Mouse (Mus musculus) lung, embryonic 16.5 days (tissue): ENCODE results near the gene Antxr2. TPM values are rescaled to one million over a fixed set of nuclear protein-coding genes. Genes with fewer than 3 reads are reported as not detected.
A peak's percentile ranks its signal among the peaks of the same experiment; 100 is the strongest.

ENCODE experiments used
- ATAC-seq: fragments of 200-750 bp; cut with Nextera tagmentation; 2 replicates; pipeline ENCODE4 v1.8.0; 2017; ENCODE audit warnings: low read depth, mild to moderate bottlenecking, moderate library complexity
- H3K27ac ChIP-seq: fragments of 300-500 bp; sonication (generic); 2 replicates; pipeline ENCODE4 v1.5.1; 2014; ENCODE audit warnings: mild to moderate bottlenecking, control low read depth, low read length
- H3K27me3 ChIP-seq: fragments of 300-500 bp; sonication (generic); 2 replicates; pipeline ENCODE4 v1.6.1; 2014; ENCODE audit warnings: low read depth, low read length, mixed read lengths; ENCODE audit not compliant: control insufficient read depth, insufficient read depth
- H3K36me3 ChIP-seq: fragments of 300-500 bp; sonication (generic); 2 replicates; pipeline ENCODE4 v1.6.1; 2014; ENCODE audit warnings: low read length; ENCODE audit not compliant: control insufficient read depth, insufficient read depth
- H3K4me1 ChIP-seq: fragments of 300-500 bp; sonication (generic); replicated peaks from 2 replicates; pipeline ENCODE4 v1.6.1; 2014; ENCODE audit warnings: low read length, mixed read lengths; ENCODE audit not compliant: control insufficient read depth, insufficient read depth
- H3K4me2 ChIP-seq: fragments of 300-500 bp; sonication (generic); 2 replicates; pipeline ENCODE4 v1.6.1; 2014; ENCODE audit warnings: low read depth, low read length, control low read depth
- H3K4me3 ChIP-seq: fragments of 300-500 bp; sonication (generic); 2 replicates; pipeline ENCODE4 v1.5.1; 2014; ENCODE audit warnings: mild to moderate bottlenecking, low read length, control low read depth
- H3K9ac ChIP-seq: fragments of 300-500 bp; sonication (generic); 2 replicates; pipeline ENCODE4 v1.6.1; 2014; ENCODE audit warnings: low read length, control low read depth
- H3K9me3 ChIP-seq: fragments of 300-500 bp; sonication (generic); 2 replicates; pipeline ENCODE4 v1.6.1; 2016; ENCODE audit warnings: low read length; ENCODE audit not compliant: control insufficient read depth
- WGBS: fragments of 180-500 bp; shearing (Covaris S2); extraction: QIAGEN DNeasy Blood & Tissue Kit; methylation state at CpG from one replicate; pipeline ENCODE4 v1.1.7; 2014; 5-methylcytosine and 5-hydroxymethylcytosine counted together
- polyA plus RNA-seq: library from polyadenylated mRNA; unstranded; fragments of >200 nt; fragmentation: Nextera tagmentation; extraction: Ambion mirVana; gene quantifications from 2 replicates; pipeline ENCODE4 v1.2.1, GENCODE M21; 2015

The Antxr2 gene
- polyA plus RNA-seq, 1 experiment from 2014 or later: 35.5 TPM

DNA sequence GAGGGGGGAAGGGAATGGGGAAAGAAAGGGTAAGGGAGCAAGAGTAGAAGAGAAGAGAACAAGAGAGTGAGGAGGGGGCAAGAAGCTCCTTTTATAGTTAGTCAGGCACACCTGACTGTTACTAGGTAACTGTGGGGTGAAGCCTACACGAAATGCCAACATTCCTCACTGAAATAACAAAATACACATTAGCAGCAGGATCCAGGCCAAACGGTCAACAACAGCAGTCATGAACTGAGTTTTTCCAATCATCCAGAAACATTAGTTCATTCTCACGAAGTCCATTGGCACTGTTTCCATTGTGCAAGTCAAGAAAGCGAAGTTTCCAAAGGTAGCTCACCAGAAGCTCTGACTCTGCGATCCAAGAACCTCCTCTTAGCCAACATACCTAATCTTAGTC is 63.8 kb downstream of the Antxr2 start:
- WGBS: 75% methylated on average over 5 of the region's 5 CpGs
- Histone ChIP-seq H3K36me3 (peaks cover 2% of the 10 kb centered on the region), H3K9me3 (no peaks in the 10 kb centered on the region), H3K4me2 (no peak overlapping the region), H3K27me3 (no peaks in the 10 kb centered on the region), H3K9ac (no peak overlapping the region), H3K4me3 (no peak overlapping the region), H3K4me1 (no peaks in the 10 kb centered on the region), H3K27ac (no peak overlapping the region)
- ATAC-seq: no peak

DNA sequence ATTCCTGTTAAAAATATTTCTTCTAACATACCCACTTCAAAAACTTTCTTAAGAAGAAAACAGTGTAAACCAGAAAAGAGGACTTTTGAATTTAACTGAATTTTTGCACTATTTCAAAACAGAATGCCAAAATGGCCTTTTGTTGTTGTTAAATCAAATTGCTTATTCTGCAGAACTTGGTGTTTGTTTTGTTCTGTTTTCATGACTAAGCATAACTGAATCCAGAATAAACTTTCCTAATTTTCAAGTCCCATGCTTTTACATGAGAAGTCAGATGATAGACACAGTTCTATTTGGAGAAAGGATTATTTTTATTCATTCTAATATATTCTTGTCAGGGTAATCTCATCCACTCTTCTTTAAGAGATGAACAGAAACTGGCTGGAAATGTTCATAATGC is 64.7 kb downstream of the Antxr2 start:
- Histone ChIP-seq H3K27me3 (no peaks in the 10 kb centered on the region), H3K4me2 (no peak overlapping the region), H3K9me3 (no peaks in the 10 kb centered on the region), H3K36me3 (peaks cover 2% of the 10 kb centered on the region), H3K4me3 (no peak overlapping the region), H3K27ac (no peak overlapping the region), H3K4me1 (no peaks in the 10 kb centered on the region), H3K9ac (no peak overlapping the region)
- ATAC-seq: no peak

DNA sequence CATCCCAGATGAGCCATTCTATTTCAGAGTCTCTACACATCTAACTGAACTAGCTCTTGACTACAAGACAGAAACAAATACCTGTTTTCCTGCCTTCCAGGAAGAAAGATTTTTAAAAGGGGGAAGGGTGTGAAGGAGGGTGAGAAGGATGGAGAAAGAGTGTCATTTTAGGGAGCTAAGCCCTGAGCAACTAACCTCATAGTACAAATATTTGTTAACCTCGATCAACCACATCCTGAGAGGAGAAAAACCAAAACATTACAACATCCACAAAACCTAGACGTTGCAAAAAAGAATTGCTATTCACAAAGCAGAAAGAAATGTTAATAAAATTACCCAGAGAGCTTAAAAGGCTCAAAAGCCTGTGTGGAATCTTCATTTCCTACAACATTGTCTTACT is 66.4 kb downstream of the Antxr2 start:
- ATAC-seq: no peak
- Histone ChIP-seq H3K4me3 (no peak overlapping the region), H3K27me3 (no peaks in the 10 kb centered on the region), H3K4me2 (no peak overlapping the region), H3K36me3 (peaks cover 4% of the 10 kb centered on the region), H3K4me1 (no peaks in the 10 kb centered on the region), H3K9me3 (no peaks in the 10 kb centered on the region), H3K9ac (no peak overlapping the region), H3K27ac (no peak overlapping the region)
- WGBS: 59% methylated on average over 2 of the region's 2 CpGs

DNA sequence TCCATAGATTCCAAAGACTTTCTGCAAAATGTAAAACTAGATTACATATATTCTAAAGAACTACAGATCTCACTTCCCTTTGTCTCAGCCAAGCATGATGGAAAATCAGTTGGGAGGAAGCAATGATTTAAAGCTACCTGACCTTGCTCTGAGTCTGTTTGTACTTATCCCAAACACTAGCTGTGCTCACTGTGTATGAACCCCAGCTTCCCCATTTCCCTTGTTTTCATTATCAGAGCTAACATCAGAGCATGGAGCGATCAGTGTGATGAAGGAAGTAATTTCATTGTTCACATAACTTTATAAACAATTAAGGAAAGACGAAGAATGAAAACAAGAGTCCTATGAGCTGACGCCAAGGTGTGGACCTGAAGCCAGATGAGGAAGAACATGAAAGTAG is 68.3 kb downstream of the Antxr2 start:
- Histone ChIP-seq H3K27me3 (no peaks in the 10 kb centered on the region), H3K4me1 (no peaks in the 10 kb centered on the region), H3K27ac (no peak overlapping the region), H3K36me3 (peaks cover 4% of the 10 kb centered on the region), H3K9ac (no peak overlapping the region), H3K4me2 (no peak overlapping the region), H3K4me3 (no peak overlapping the region), H3K9me3 (no peaks in the 10 kb centered on the region)
- WGBS: 75% methylated on average over 3 of the region's 3 CpGs
- ATAC-seq: peak; percentile 70

DNA sequence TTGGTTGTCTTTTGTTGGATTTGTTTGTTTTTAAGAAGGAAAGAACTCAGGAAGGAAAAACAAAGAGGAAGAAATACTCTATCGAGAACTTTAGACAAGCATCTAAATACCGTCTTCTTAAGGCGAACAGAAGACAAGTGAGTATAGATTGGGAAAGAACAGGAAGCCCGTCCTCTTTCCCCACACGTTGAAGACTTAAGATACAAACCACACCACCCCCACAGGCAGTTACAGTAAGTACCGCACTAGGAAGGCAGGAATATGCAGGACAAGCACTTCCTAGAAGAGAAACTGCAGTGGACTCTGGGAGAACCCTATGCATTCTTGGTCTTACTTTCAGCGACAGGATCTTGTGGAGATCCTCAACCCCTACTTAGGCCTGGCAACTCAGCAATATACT is 69.1 kb downstream of the Antxr2 start:
- Histone ChIP-seq H3K36me3 (peaks cover 4% of the 10 kb centered on the region), H3K9ac (no peak overlapping the region), H3K9me3 (no peaks in the 10 kb centered on the region), H3K4me1 (no peaks in the 10 kb centered on the region), H3K27me3 (no peaks in the 10 kb centered on the region), H3K27ac (no peak overlapping the region; the same call in 1 of the 2 replicates), H3K4me3 (no peak overlapping the region), H3K4me2 (no peak overlapping the region)
- WGBS: 66% methylated on average over 7 of the region's 7 CpGs
- no peak for ATAC-seq

DNA sequence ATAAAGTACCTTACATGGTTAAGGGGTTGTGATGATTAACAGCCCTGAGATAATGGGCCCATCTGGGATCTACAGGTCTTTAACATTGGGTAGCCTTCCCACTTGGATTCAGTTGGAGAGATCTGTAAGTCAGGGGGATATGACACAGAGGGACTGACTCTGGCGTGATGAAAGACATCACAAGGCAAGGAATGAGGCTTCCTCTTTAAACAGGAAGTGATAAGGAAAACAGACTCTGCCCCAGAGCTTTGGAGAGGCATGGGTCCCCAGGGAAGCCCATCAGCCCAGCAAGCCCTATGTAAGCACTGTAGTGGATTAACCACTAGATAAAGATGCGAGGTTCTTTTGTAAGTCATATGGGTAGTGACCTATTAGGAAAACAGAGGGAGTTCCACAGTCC is 71.2 kb downstream of the Antxr2 start:
- no peak for ATAC-seq

DNA sequence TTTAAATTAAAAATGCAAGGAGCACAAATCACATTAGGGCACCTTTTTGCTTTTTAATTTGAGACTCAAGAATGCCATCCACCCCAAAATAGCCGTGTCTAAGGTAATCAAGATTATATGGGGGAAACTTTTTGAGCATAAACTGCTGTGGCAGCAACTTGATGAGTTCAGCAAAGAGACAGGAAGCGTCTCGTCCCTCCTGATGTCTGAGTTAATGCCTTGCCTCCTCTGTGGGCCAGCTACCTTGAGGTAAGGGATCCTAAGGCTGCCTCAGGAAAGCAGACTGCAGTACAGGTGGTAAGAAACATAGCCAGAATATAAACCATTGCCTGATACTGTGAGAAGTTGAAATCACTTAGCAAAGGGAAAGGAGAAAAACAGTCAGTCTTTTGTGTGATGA is 71.8 kb downstream of the Antxr2 start:
- no peak overlapping the region for H3K27ac ChIP-seq
- H3K36me3 ChIP-seq: peaks cover 4% of the 10 kb centered on the region
- ATAC-seq: no peak
- H3K4me3 ChIP-seq: no peak overlapping the region
- no peaks in the 10 kb centered on the region for H3K9me3 ChIP-seq
- no peak overlapping the region for H3K4me2 ChIP-seq
- H3K4me1 ChIP-seq: 0 out of 2 replicates have a peak, but pooled peaks cover 2% of the 10 kb centered on the region
- no peak overlapping the region for H3K9ac ChIP-seq
- 74% methylated on average over 3 of the region's 3 CpGs for WGBS
- no peaks in the 10 kb centered on the region for H3K27me3 ChIP-seq

More for the DNA sequence above, 71.2 kb downstream of the Antxr2 start:
- Histone ChIP-seq H3K9ac (no peak overlapping the region), H3K27me3 (no peaks in the 10 kb centered on the region), H3K36me3 (peaks cover 4% of the 10 kb centered on the region), H3K4me3 (no peak overlapping the region), H3K4me2 (no peak overlapping the region), H3K27ac (no peak overlapping the region), H3K9me3 (no peaks in the 10 kb centered on the region), H3K4me1 (0 out of 2 replicates have a peak, but pooled peaks cover 2% of the 10 kb centered on the region)
- WGBS: 53% methylated on average over 2 of the region's 2 CpGs

DNA sequence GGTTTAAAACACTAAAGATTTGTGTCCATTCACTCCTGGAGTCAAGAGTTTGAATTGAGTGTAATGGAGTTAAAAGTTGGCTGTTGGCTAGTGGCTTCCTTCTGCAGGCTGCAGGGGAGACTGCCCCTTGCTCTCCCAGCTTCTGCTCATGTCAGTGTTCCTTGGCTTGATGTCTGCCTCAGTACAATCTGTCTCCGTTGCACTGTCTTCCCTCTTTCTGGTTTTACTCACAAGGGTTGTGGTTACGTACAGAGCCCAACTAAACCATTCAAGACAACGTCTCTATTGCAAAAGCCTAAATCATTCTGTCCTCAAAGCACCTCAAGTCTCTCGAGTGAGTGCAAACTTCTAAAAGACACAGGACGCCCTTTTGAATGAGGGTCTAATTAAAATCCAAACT is 73.3 kb downstream of the Antxr2 start:
- Histone ChIP-seq H3K27ac (no peak overlapping the region), H3K4me1 (0 out of 2 replicates have a peak, but pooled peaks cover 7% of the 10 kb centered on the region), H3K9me3 (no peaks in the 10 kb centered on the region), H3K36me3 (peaks cover 2% of the 10 kb centered on the region; the same call in 1 of the 2 replicates), H3K4me3 (no peak overlapping the region), H3K4me2 (no peak overlapping the region), H3K9ac (no peak overlapping the region), H3K27me3 (no peaks in the 10 kb centered on the region)
- WGBS: 86% methylated on average over 5 of the region's 5 CpGs
- ATAC-seq: no peak

DNA sequence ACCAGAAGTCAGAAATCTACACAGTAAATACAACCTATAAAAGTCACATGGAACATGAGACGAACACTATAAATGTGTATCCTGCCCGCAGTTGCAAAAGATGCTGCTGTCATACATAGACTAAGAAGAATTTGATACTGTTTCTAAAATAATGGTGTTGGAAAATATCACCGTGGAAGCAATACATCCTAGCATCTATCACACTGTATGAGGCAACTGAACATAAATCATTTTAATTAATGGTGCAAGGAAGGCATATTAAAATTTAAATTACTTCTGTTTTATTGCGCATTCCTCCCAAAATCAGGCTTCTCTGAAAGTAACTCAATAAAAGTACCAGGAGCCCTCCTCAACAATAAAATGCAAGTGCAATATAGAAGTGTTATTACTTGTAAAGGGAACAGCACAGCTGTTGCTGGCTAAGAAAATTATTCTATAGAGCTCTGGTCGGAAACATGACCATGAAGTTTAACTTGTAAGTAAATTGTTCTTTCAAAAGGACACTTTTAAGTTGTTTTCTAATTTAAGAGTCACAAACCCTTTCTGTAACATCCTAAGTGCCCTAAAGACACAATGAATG is 76.6 kb downstream of the Antxr2 start:
- ATAC-seq: no peak

More for the DNA sequence above, 76.6 kb downstream of the Antxr2 start:
- H3K9ac ChIP-seq: no peak overlapping the region
- no peak overlapping the region for H3K27ac ChIP-seq
- H3K4me1 ChIP-seq: 0 out of 2 replicates have a peak, but pooled peaks cover 7% of the 10 kb centered on the region
- 78% methylated on average over 5 of the region's 5 CpGs for WGBS
- no peaks in the 10 kb centered on the region for H3K9me3 ChIP-seq
- H3K27me3 ChIP-seq: no peaks in the 10 kb centered on the region
- no peaks in the 10 kb centered on the region for H3K36me3 ChIP-seq
- H3K4me2 ChIP-seq: no peak overlapping the region
- no peak overlapping the region for H3K4me3 ChIP-seq
